Comparison of ENCODE assay signal across 8 mouse cellular contexts in genomic region chr4:108578840-108579742, GRCm38 (mm10). TPM values are rescaled to one million over a fixed set of nuclear protein-coding genes. Genes with fewer than 3 reads are reported as not detected.
DNase-seq lines count a peak whose midpoint lies in the region; ATAC-seq lines count a peak whose summit lies in the region.

TSS of gene Prpf38a (minus strand) at chr4:108579336.
TSS of gene Orc1 (plus strand) at chr4:108579423.

- H3K27me3 ChIP-seq in hindbrain, embryonic 11.5 days (ENCODE audit: control insufficient read depth, insufficient read depth, low read length), result no peaks in the 10 kb centered on the region

- peaks cover 2% of the 10 kb centered on the region; the same call in 1 of the 2 replicates for H3K36me3 ChIP-seq in hindbrain, embryonic 11.5 days (ENCODE audit: control insufficient read depth, insufficient read depth, low read length)

- peak; percentile 99 for ATAC-seq in hindbrain, embryonic 11.5 days (ENCODE audit: low FRiP score)

- WGBS in hindbrain, embryonic 11.5 days, result under 1% methylated on average over 64 of the region's 64 CpGs

- H3K9ac ChIP-seq in hindbrain, embryonic 11.5 days (ENCODE audit: low read depth, low read length), result peak within 1 kb of the TSS; percentile 57

- peak within 1 kb of the TSS; percentile 24 for H3K27ac ChIP-seq in hindbrain, embryonic 11.5 days (ENCODE audit: low read depth, low read length)

- H3K4me1 ChIP-seq in hindbrain, embryonic 11.5 days (replicated peaks; ENCODE audit: control insufficient read depth, insufficient read depth, low read length), result 0 out of 2 replicates have a peak, but pooled peaks cover 2% of the 10 kb centered on the region

- no peaks in the 10 kb centered on the region for H3K9me3 ChIP-seq in hindbrain, embryonic 11.5 days (ENCODE audit: control insufficient read depth, low read length)

- peak within 1 kb of the TSS; percentile 55 for H3K4me3 ChIP-seq in hindbrain, embryonic 11.5 days (ENCODE audit: low read depth, low read length)

- H3K4me2 ChIP-seq in hindbrain, embryonic 11.5 days (replicated peaks; ENCODE audit: low read depth, low read length), result peak within 1 kb of the TSS; percentile 60

- DNase-seq in Muller cell, postnatal 12 days (ENCODE audit: inconsistent ontology term), result peak; percentile 99
- peak; percentile 95 for DNase-seq in cerebellum, adult 9-11 months
- peak; percentile 96 to 98 for DNase-seq in frontal cortex, adult 2 months (ENCODE audit: extremely low spot score in 1 of 2, low spot score in 1 of 2)
- DNase-seq in hindbrain, embryonic 11.5 days (ENCODE audit: low spot score), result peak; percentile 100
- peak; percentile 96 for DNase-seq in layer of hippocampus, postnatal 10 days (ENCODE audit: low spot score in 2 of 2)
- peak; percentile 99 for DNase-seq in lung, postnatal 10 days
- DNase-seq in ovary, postnatal 36 days (ENCODE audit: low spot score), result peak; percentile 95
- peak; percentile 98 for DNase-seq in thymus, postnatal 25 days

RNA-seq across cellular contexts. Expression of gene Prpf38a, which starts in this region (rescaled TPM):
- 29.0 and 33.3 TPM in 2 replicates for polyA plus RNA-seq in frontal cortex, adult 2 months (2012; rRNA removed)
- polyA plus RNA-seq in hindbrain, embryonic 11.5 days (2014; fragmentation: Nextera tagmentation; extraction: Ambion mirVana), result 113 and 122 TPM in 2 replicates
- 10 to 100 TPM; 42.2 to 46.3 TPM for total RNA-seq in layer of hippocampus, postnatal 10 days (2021)

RNA-seq across cellular contexts. Expression of gene Orc1, which starts in this region (rescaled TPM):
- 0.38 and 0.42 TPM in 2 replicates for polyA plus RNA-seq in frontal cortex, adult 2 months (2012; rRNA removed)
- polyA plus RNA-seq in hindbrain, embryonic 11.5 days (2014; fragmentation: Nextera tagmentation; extraction: Ambion mirVana), result 10.4 and 15.4 TPM in 2 replicates
- 1 to 10 TPM; 1.0 TPM for total RNA-seq in layer of hippocampus, postnatal 10 days (2021)

Comparison
In these comparisons a context has a peak if more than half of its experiments do, and no peak if none do; other contexts are left out.
1. Peak in every context shown above with its lines: DNase-seq, ATAC-seq, H3K4me3 ChIP-seq and H3K27ac ChIP-seq.